Mouse (Mus musculus) embryo, embryonic 10.5 days (tissue): Measurements from ENCODE around the gene Acsm2.

ENCODE experiments used
- DNase-seq: peaks from one replicate; pipeline ENCODE4 v3.0.0-alpha.2; 2015; ENCODE audit warnings: low spot score

Acsm2 gene

GRCm38 (mm10) chr7:119554040-119554439 is at the start of gene Acsm2:
Gene Acsm2, plus strand, starts transcription at chr7:119554340.
- DNase-seq, result no peak

- DNase-seq, result no peak
Measured at GRCm38 (mm10) chr7:119511143-119511542, 43.0 kb upstream of the Acsm2 start.

GRCm38 (mm10) chr7:119513056-119513455 is 41.1 kb upstream of the Acsm2 start:
- DNase-seq, result peak; percentile 77

GRCm38 (mm10) chr7:119515492-119516271 is 38.5 kb upstream of the Acsm2 start:
- peak; percentile 65 for DNase-seq

GRCm38 (mm10) chr7:119516272-119516558 is 37.9 kb upstream of the Acsm2 start:
- DNase-seq, result no peak

GRCm38 (mm10) chr7:119519163-119519562 is 35.0 kb upstream of the Acsm2 start, which contains the start of gene Acsm5:
Gene Acsm5, plus strand, starts transcription at chr7:119519463.
- no peak for DNase-seq

- peak; percentile 77 for DNase-seq
Measured at GRCm38 (mm10) chr7:119519654-119520053, 34.5 kb upstream of the Acsm2 start.

- DNase-seq, result no peak
Measured at GRCm38 (mm10) chr7:119521816-119522215, 32.3 kb upstream of the Acsm2 start.

GRCm38 (mm10) chr7:119522385-119522784 is 31.8 kb upstream of the Acsm2 start:
- DNase-seq, result no peak

- no peak for DNase-seq
Measured at GRCm38 (mm10) chr7:119523389-119523788, 30.8 kb upstream of the Acsm2 start, which contains the start of gene Pdilt. Gene Pdilt, minus strand, starts transcription at chr7:119523489.

GRCm38 (mm10) chr7:119525881-119526281 is 28.3 kb upstream of the Acsm2 start:
- no peak for DNase-seq

GRCm38 (mm10) chr7:119526486-119526885 is 27.7 kb upstream of the Acsm2 start:
- no peak for DNase-seq

GRCm38 (mm10) chr7:119527135-119527534 is 27.0 kb upstream of the Acsm2 start:
- no peak for DNase-seq

GRCm38 (mm10) chr7:119527548-119527947 is 26.6 kb upstream of the Acsm2 start:
- DNase-seq, result no peak

- no peak for DNase-seq
Measured at GRCm38 (mm10) chr7:119528617-119529016, 25.5 kb upstream of the Acsm2 start.

GRCm38 (mm10) chr7:119532924-119533323 is 21.2 kb upstream of the Acsm2 start:
- no peak for DNase-seq

- no peak for DNase-seq
Measured at GRCm38 (mm10) chr7:119534389-119534788, 19.8 kb upstream of the Acsm2 start.

- no peak for DNase-seq
Measured at GRCm38 (mm10) chr7:119542445-119542844, 11.7 kb upstream of the Acsm2 start.

GRCm38 (mm10) chr7:119545572-119545971 is 8.6 kb upstream of the Acsm2 start:
- no peak for DNase-seq

- no peak for DNase-seq
Measured at GRCm38 (mm10) chr7:119550471-119551222, 3.5 kb upstream of the Acsm2 start.

- DNase-seq, result no peak
Measured at GRCm38 (mm10) chr7:119559789-119560451, 5.8 kb downstream of the Acsm2 start.

- no peak for DNase-seq
Measured at GRCm38 (mm10) chr7:119560452-119560835, 6.3 kb downstream of the Acsm2 start.

GRCm38 (mm10) chr7:119561441-119561840 is 7.3 kb downstream of the Acsm2 start:
- DNase-seq, result no peak
